ENCODE assay signal across 11 mouse cellular contexts in the genomic region with DNA sequence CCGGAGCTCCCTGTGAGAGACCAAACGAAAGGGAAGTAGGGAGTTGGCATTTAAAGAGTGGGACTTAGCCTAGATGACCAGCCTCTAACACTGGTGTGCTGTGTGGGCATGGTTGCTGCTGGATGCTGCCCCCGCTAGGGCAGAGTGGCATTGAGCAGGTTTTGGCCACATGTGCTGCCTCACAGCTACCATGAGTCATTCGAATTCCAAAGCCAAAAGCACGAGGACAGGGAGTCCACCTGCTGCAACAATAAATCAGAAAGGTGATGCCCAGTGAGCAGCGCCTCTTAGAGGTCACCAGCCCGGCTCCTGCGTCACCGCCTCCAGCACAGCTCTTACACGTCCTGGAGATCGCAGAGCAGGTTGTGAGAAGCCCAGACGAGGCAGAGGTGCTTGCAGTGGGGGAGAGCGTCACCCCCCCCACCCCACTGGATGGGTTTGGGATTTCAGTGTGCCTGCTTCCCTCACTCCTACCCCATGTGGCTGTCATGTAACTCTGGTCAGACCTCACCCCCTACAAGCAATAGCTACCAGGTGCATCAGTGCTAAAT. TPM values are rescaled to one million over a fixed set of nuclear protein-coding genes. Genes with fewer than 3 reads are reported as not detected.
DNase-seq lines count a peak whose midpoint lies in the region; ATAC-seq lines count a peak whose summit lies in the region.
"Had no signal": no experiment of that assay in that cellular context is flagged by ENCODE, and none has a peak within 500 bp of the region (broad histone marks: within the 10 kb centered on the region; RNA-seq: fewer than 3 reads in every experiment).

No protein-coding gene starts in this region.

- ATAC-seq in kidney, embryonic 16.5 days (ENCODE audit: low FRiP score, low TSS enrichment): no peak
- ATAC-seq in embryonic facial prominence, embryonic 11.5 days (replicated peaks; ENCODE audit: insufficient number of reproducible peaks, low FRiP score, low TSS enrichment, low read depth): no peak
- no peak for ATAC-seq in forebrain, embryonic 14.5 days

- H3K36me3 ChIP-seq in kidney, embryonic 16.5 days (ENCODE audit: insufficient read depth, low read length): 0 out of 2 replicates have a peak, but pooled peaks cover 2% of the 10 kb centered on the region
- no peaks in the 10 kb centered on the region for H3K36me3 ChIP-seq in embryonic facial prominence, embryonic 11.5 days (replicated peaks; ENCODE audit: control insufficient read depth, insufficient read depth, low read depth, low read length)
- H3K36me3 ChIP-seq in forebrain, embryonic 14.5 days (ENCODE audit: control insufficient read depth, insufficient read depth, low read length): peaks cover 24% of the 10 kb centered on the region; the same call in 1 of the 2 replicates

- no peak overlapping the region for H3K9ac ChIP-seq in kidney, embryonic 16.5 days (replicated peaks; ENCODE audit: low read length)
- no peak overlapping the region for H3K9ac ChIP-seq in embryonic facial prominence, embryonic 11.5 days (replicated peaks; ENCODE audit: low read length)
- no peak overlapping the region for H3K9ac ChIP-seq in forebrain, embryonic 14.5 days (ENCODE audit: low read length)

- no peak overlapping the region for H3K4me2 ChIP-seq in kidney, embryonic 16.5 days (replicated peaks; ENCODE audit: low read depth, low read length)
- no peak overlapping the region for H3K4me2 ChIP-seq in embryonic facial prominence, embryonic 11.5 days (ENCODE audit: low read depth, low read length)
- H3K4me2 ChIP-seq in forebrain, embryonic 14.5 days (ENCODE audit: low read length): no peak overlapping the region

- no peaks in the 10 kb centered on the region for H3K9me3 ChIP-seq in kidney, embryonic 16.5 days (ENCODE audit: low read length)
- H3K9me3 ChIP-seq in embryonic facial prominence, embryonic 11.5 days (replicated peaks; ENCODE audit: control insufficient read depth, low read length): no peaks in the 10 kb centered on the region
- no peaks in the 10 kb centered on the region for H3K9me3 ChIP-seq in forebrain, embryonic 14.5 days (replicated peaks; ENCODE audit: control insufficient read depth, low read length)

- peaks cover 29% of the 10 kb centered on the region for H3K4me1 ChIP-seq in kidney, embryonic 16.5 days (ENCODE audit: insufficient read depth, low read length)
- peaks cover 3% of the 10 kb centered on the region for H3K4me1 ChIP-seq in embryonic facial prominence, embryonic 11.5 days (ENCODE audit: control insufficient read depth, insufficient read depth, low read length)
- no peaks in the 10 kb centered on the region for H3K4me1 ChIP-seq in forebrain, embryonic 14.5 days (ENCODE audit: control insufficient read depth, insufficient read depth, low read length)

- WGBS in kidney, embryonic 16.5 days: 60% methylated on average over 13 of the region's 13 CpGs
- 80% methylated on average over 13 of the region's 13 CpGs for WGBS in embryonic facial prominence, embryonic 11.5 days
- 81% methylated on average over 13 of the region's 13 CpGs for WGBS in forebrain, embryonic 14.5 days

- no peak overlapping the region for H3K4me3 ChIP-seq in kidney, embryonic 16.5 days (ENCODE audit: low read length)
- no peak overlapping the region for H3K4me3 ChIP-seq in embryonic facial prominence, embryonic 11.5 days (ENCODE audit: low read depth, low read length)
- H3K4me3 ChIP-seq in forebrain, embryonic 14.5 days (ENCODE audit: low read depth, low read length): no peak overlapping the region

- no peaks in the 10 kb centered on the region for H3K27me3 ChIP-seq in kidney, embryonic 16.5 days (ENCODE audit: insufficient read depth, low read length)
- no peaks in the 10 kb centered on the region for H3K27me3 ChIP-seq in embryonic facial prominence, embryonic 11.5 days (ENCODE audit: control insufficient read depth, insufficient read depth, low read length)
- no peaks in the 10 kb centered on the region for H3K27me3 ChIP-seq in forebrain, embryonic 14.5 days (replicated peaks; ENCODE audit: control insufficient read depth, insufficient read depth, low read length)

- no peak for DNase-seq in kidney, adult 11 months
- DNase-seq in embryonic facial prominence, embryonic 11.5 days (ENCODE audit: low spot score): no peak
- peak; percentile 28 for DNase-seq in gastrocnemius, postnatal 10 days
- DNase-seq in mesoderm, embryonic 11.5 days (ENCODE audit: low read depth, low spot score): peak; percentile 21
- DNase-seq in ovary, postnatal 36 days (ENCODE audit: low spot score): no peak
- DNase-seq in forebrain, embryonic 14.5 days (ENCODE audit: low spot score): no peak
- DNase-seq: heart, adult 18-20 months; kidney, postnatal 36 days; lung, postnatal 4 days had no signal

- H3K27ac ChIP-seq in kidney, embryonic 16.5 days (ENCODE audit: low read length): peak overlapping the region; percentile 97
- peak overlapping the region; percentile 84; the same call in 1 of the 2 replicates for H3K27ac ChIP-seq in embryonic facial prominence, embryonic 11.5 days (replicated peaks; ENCODE audit: low read depth, low read length)
- no peak overlapping the region for H3K27ac ChIP-seq in forebrain, embryonic 14.5 days (ENCODE audit: low read depth, low read length)

RNA-seq across cellular contexts. Expression of gene Tmem204, which starts 1.5 kb away (rescaled TPM):
- 34.4 and 44.7 TPM in 2 replicates for polyA plus RNA-seq in kidney, embryonic 16.5 days (2015; fragmentation: Nextera tagmentation; extraction: Ambion mirVana)
- 9.6 and 11.7 TPM in 2 replicates for polyA plus RNA-seq in embryonic facial prominence, embryonic 11.5 days (2014; fragmentation: Nextera tagmentation; extraction: Ambion mirVana)
- 10 to 100 TPM; 16.0 to 16.5 TPM for total RNA-seq in gastrocnemius, postnatal 10 days (2021)
- polyA plus RNA-seq in forebrain, embryonic 14.5 days (2014; fragmentation: Nextera tagmentation; extraction: Ambion mirVana): 11.8 and 13.6 TPM in 2 replicates

RNA-seq across cellular contexts. Expression of gene Telo2, which starts 30.9 kb away (rescaled TPM):
- polyA plus RNA-seq in kidney, embryonic 16.5 days (2015; fragmentation: Nextera tagmentation; extraction: Ambion mirVana): 49.5 and 53.4 TPM in 2 replicates
- 20.6 and 26.7 TPM in 2 replicates for polyA plus RNA-seq in embryonic facial prominence, embryonic 11.5 days (2014; fragmentation: Nextera tagmentation; extraction: Ambion mirVana)
- 10 to 100 TPM; 13.0 to 16.1 TPM for total RNA-seq in gastrocnemius, postnatal 10 days (2021)
- polyA plus RNA-seq in forebrain, embryonic 14.5 days (2014; fragmentation: Nextera tagmentation; extraction: Ambion mirVana): 27.3 and 40.0 TPM in 2 replicates

RNA-seq across cellular contexts. Expression of gene Ptx4, which starts 35.6 kb away (rescaled TPM):
- not detected in 2 replicates for polyA plus RNA-seq in kidney, embryonic 16.5 days (2015; fragmentation: Nextera tagmentation; extraction: Ambion mirVana)
- polyA plus RNA-seq in embryonic facial prominence, embryonic 11.5 days (2014; fragmentation: Nextera tagmentation; extraction: Ambion mirVana): 0.32 and 0.71 TPM in 2 replicates
- total RNA-seq in gastrocnemius, postnatal 10 days (2021): 1 to 10 TPM; 7.3 to 8.7 TPM
- polyA plus RNA-seq in forebrain, embryonic 14.5 days (2014; fragmentation: Nextera tagmentation; extraction: Ambion mirVana): 0.17 TPM in 1 of 2 replicates, not detected in the other
- polyA plus RNA-seq: neural tube, embryonic 14.5 days had no signal

RNA-seq across cellular contexts. Expression of gene Clcn7, which starts 48.3 kb away (rescaled TPM):
- polyA plus RNA-seq in kidney, embryonic 16.5 days (2015; fragmentation: Nextera tagmentation; extraction: Ambion mirVana): 23.2 and 26.8 TPM in 2 replicates
- 19.8 and 21.6 TPM in 2 replicates for polyA plus RNA-seq in embryonic facial prominence, embryonic 11.5 days (2014; fragmentation: Nextera tagmentation; extraction: Ambion mirVana)
- 10 to 100 TPM; 14.0 to 20.0 TPM for total RNA-seq in gastrocnemius, postnatal 10 days (2021)
- 18.9 and 25.0 TPM in 2 replicates for polyA plus RNA-seq in forebrain, embryonic 14.5 days (2014; fragmentation: Nextera tagmentation; extraction: Ambion mirVana)

Comparison
In these comparisons a context has a peak if more than half of its experiments do, and no peak if none do; other contexts are left out.
1. DNase-seq: peak in gastrocnemius, postnatal 10 days (single experiment) and mesoderm, embryonic 11.5 days (single experiment); none in kidney, adult 11 months (single experiment), embryonic facial prominence, embryonic 11.5 days (single experiment), ovary, postnatal 36 days (single experiment) and forebrain, embryonic 14.5 days (single experiment).